Mouse (Mus musculus): ENCODE data around the gene Cdk19.

Gene Cdk19

GRCm38 (mm10) chr10:40339351-40339964 lies at the start of gene Cdk19:
TSS of gene Cdk19 (plus strand) at chr10:40339564.
- no peak for DNase-seq

GRCm38 (mm10) chr10:40292640-40293039 lies 46.7 kb upstream of the Cdk19 start:
- no peak for DNase-seq

GRCm38 (mm10) chr10:40300648-40301171 lies 38.7 kb upstream of the Cdk19 start:
- DNase-seq: peak; percentile 80

- DNase-seq: peak; percentile 51
Measured at GRCm38 (mm10) chr10:40301181-40302075, 37.9 kb upstream of the Cdk19 start.

- peak; percentile 100 for DNase-seq
Measured at GRCm38 (mm10) chr10:40302140-40302985, 37.0 kb upstream of the Cdk19 start, which contains the start of gene Amd1. TSS of gene Amd1 (minus strand) at chr10:40302186.

- DNase-seq: no peak
Measured at GRCm38 (mm10) chr10:40305989-40306388, 33.4 kb upstream of the Cdk19 start.

GRCm38 (mm10) chr10:40307826-40308583 lies 31.4 kb upstream of the Cdk19 start:
- no peak for DNase-seq

GRCm38 (mm10) chr10:40309884-40310635 lies 29.3 kb upstream of the Cdk19 start:
- no peak for DNase-seq

GRCm38 (mm10) chr10:40312781-40313180 lies 26.6 kb upstream of the Cdk19 start:
- DNase-seq: no peak

- DNase-seq: no peak
Measured at GRCm38 (mm10) chr10:40316841-40317585, 22.4 kb upstream of the Cdk19 start.

- no peak for DNase-seq
Measured at GRCm38 (mm10) chr10:40320306-40320705, 19.1 kb upstream of the Cdk19 start.

GRCm38 (mm10) chr10:40328004-40328551 lies 11.3 kb upstream of the Cdk19 start:
- DNase-seq: no peak

- no peak for DNase-seq
Measured at GRCm38 (mm10) chr10:40330262-40330661, 9.1 kb upstream of the Cdk19 start.

GRCm38 (mm10) chr10:40332864-40333263 lies 6.5 kb upstream of the Cdk19 start:
- no peak for DNase-seq

GRCm38 (mm10) chr10:40342036-40342435 lies 2.7 kb downstream of the Cdk19 start:
- no peak for DNase-seq

GRCm38 (mm10) chr10:40346776-40347403 lies 7.5 kb downstream of the Cdk19 start:
- DNase-seq: peak; percentile 17

- DNase-seq: peak; percentile 50
Measured at GRCm38 (mm10) chr10:40347461-40347954, 8.1 kb downstream of the Cdk19 start.

- peak; percentile 99 for DNase-seq
Measured at GRCm38 (mm10) chr10:40348566-40349536, 9.5 kb downstream of the Cdk19 start.

Measured in cerebellum, adult 9-10 months (tissue).